Mouse (Mus musculus): ENCODE measurements around the gene Fkbp7.

DNA sequence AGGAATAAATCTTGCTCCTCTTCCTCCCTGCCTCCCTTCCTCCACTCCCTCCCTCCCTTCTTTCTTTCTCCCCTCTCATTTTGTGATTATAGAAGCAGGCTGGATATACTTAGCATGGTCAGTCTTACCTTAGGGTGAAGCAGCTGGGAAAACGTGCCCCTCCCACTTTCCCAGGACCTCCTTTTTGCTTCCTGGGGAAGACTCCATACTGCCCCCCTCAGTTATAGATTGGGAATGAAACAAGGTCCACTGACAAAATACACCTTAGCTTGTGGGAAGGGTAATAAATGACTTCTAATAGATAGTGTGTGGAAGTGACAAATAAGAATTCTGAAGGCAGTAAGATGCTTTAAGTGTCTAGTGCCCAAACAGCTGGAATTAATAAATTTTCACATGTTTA lies 16.9 kb downstream of the Fkbp7 start:
- TF ChIP-seq POLR2A (IDR thresholded peaks at IDR 0.05; ENCODE audit: extremely low read depth, insufficient read depth, low read length) (no peak), CTCF (IDR thresholded peaks at IDR 0.05; ENCODE audit: low read depth, low read length) (peak; percentile 37)

All from liver, adult 2 months (tissue).